Mouse (Mus musculus): ENCODE measurements around the gene Osbpl2. TPM values are rescaled to one million over a fixed set of nuclear protein-coding genes. Genes with fewer than 3 reads are reported as not detected.
A peak's percentile ranks its signal among the peaks of the same experiment; 100 is the strongest.

Gene Osbpl2
- total RNA-seq, 2 experiments from 2014 or later, result 16.3 to 18.6 TPM

GRCm38 (mm10) chr2:180133911-180134310, 14.8 kb downstream of the Osbpl2 start:
- no peak for TF ChIP-seq CTCF (IDR thresholded peaks at IDR 0.05)
- no peak for DNase-seq
- H3K27ac ChIP-seq, result no peak overlapping the region
- no peak overlapping the region for H3K4me3 ChIP-seq
- intact Hi-C loops (cut with DNase I), result no loop called here

- TF ChIP-seq CTCF (IDR thresholded peaks at IDR 0.05), result no peak
- Histone ChIP-seq H3K4me3 (no peak overlapping the region), H3K27ac (no peak overlapping the region)
- intact Hi-C loops (cut with DNase I), result no loop called here
- no peak for DNase-seq
Observed at GRCm38 (mm10) chr2:180135414-180135813, 16.3 kb downstream of the Osbpl2 start.

GRCm38 (mm10) chr2:180146091-180146490, 27.0 kb downstream of the Osbpl2 start:
- Histone ChIP-seq H3K27ac (no peak overlapping the region), H3K4me3 (no peak overlapping the region)
- TF ChIP-seq CTCF (IDR thresholded peaks at IDR 0.05), result no peak
- intact Hi-C loops (cut with DNase I), result no loop called here
- DNase-seq, result no peak

GRCm38 (mm10) chr2:180147379-180147778, 28.3 kb downstream of the Osbpl2 start:
- no peak for DNase-seq
- Histone ChIP-seq H3K27ac (no peak overlapping the region), H3K4me3 (no peak overlapping the region)
- TF ChIP-seq CTCF (IDR thresholded peaks at IDR 0.05), result no peak
- intact Hi-C loops (cut with DNase I), result no loop called here

- Histone ChIP-seq H3K4me3 (no peak overlapping the region), H3K27ac (no peak overlapping the region)
- TF ChIP-seq CTCF (IDR thresholded peaks at IDR 0.05), result no peak
- DNase-seq, result no peak
- intact Hi-C loops (cut with DNase I), result no loop called here
Observed at GRCm38 (mm10) chr2:180148551-180148950, 29.4 kb downstream of the Osbpl2 start.

- H3K4me3 ChIP-seq, result no peak overlapping the region
- H3K27ac ChIP-seq, result no peak overlapping the region
- DNase-seq, result no peak
- intact Hi-C loops (cut with DNase I), result no loop called here
- TF ChIP-seq CTCF (IDR thresholded peaks at IDR 0.05), result no peak
Observed at GRCm38 (mm10) chr2:180154796-180155195, 35.7 kb downstream of the Osbpl2 start.

- no peak for TF ChIP-seq CTCF (IDR thresholded peaks at IDR 0.05)
- no peak overlapping the region for H3K4me3 ChIP-seq
- DNase-seq, result no peak
- H3K27ac ChIP-seq, result no peak overlapping the region
- intact Hi-C loops (cut with DNase I), result no loop called here
Observed at GRCm38 (mm10) chr2:180158627-180159026, 39.5 kb downstream of the Osbpl2 start.

- no peak overlapping the region for H3K4me3 ChIP-seq
- intact Hi-C loops (cut with DNase I), result no loop called here
- no peak for TF ChIP-seq CTCF (IDR thresholded peaks at IDR 0.05)
- DNase-seq, result no peak
- no peak overlapping the region; the same call in 1 of the 2 replicates for H3K27ac ChIP-seq
Observed at GRCm38 (mm10) chr2:180165855-180166254, 46.7 kb downstream of the Osbpl2 start.

GRCm38 (mm10) chr2:180166869-180167268, 47.8 kb downstream of the Osbpl2 start:
- H3K4me3 ChIP-seq, result no peak overlapping the region
- H3K27ac ChIP-seq, result no peak overlapping the region
- no peak for DNase-seq
- intact Hi-C loops (cut with DNase I), result no loop called here
- no peak for TF ChIP-seq CTCF (IDR thresholded peaks at IDR 0.05)

- Histone ChIP-seq H3K27ac (peak overlapping the region; percentile 83), H3K4me3 (peak overlapping the region; percentile 89; the same call in 1 of the 2 replicates)
- no peak for DNase-seq
- intact Hi-C loops (cut with DNase I), result no loop called here
- no peak for TF ChIP-seq CTCF (IDR thresholded peaks at IDR 0.05)
Observed at GRCm38 (mm10) chr2:180170151-180170805, 51.2 kb downstream of the Osbpl2 start.

- TF ChIP-seq CTCF (IDR thresholded peaks at IDR 0.05), result no peak; the same call in 1 of the 2 replicates
- peak within 1 kb of the TSS; percentile 89 for H3K4me3 ChIP-seq
- intact Hi-C loops (cut with DNase I), result loop anchor here (1.0 kb wide), 1 partner anchor 80 kb away; no protein-coding TSS in a partner anchor
- peak within 1 kb of the TSS; percentile 98 for H3K27ac ChIP-seq
- DNase-seq, result peak; percentile 98
Observed at GRCm38 (mm10) chr2:180170806-180171521, 51.9 kb downstream of the Osbpl2 start, which contains the start of gene Adrm1. Gene Adrm1, plus strand, starts transcription at chr2:180171485.

- no peak for DNase-seq
- Histone ChIP-seq H3K27ac (peak overlapping the region; percentile 98), H3K4me3 (peak overlapping the region; percentile 89)
- no peak for TF ChIP-seq CTCF (IDR thresholded peaks at IDR 0.05)
- intact Hi-C loops (cut with DNase I), result loop anchor here (1.0 kb wide), 1 partner anchor 80 kb away; no protein-coding TSS in a partner anchor
Observed at GRCm38 (mm10) chr2:180171522-180172070, 52.5 kb downstream of the Osbpl2 start.

GRCm38 (mm10) chr2:180172152-180172551, 53.0 kb downstream of the Osbpl2 start:
- intact Hi-C loops (cut with DNase I), result no loop called here
- Histone ChIP-seq H3K27ac (peak overlapping the region; percentile 98), H3K4me3 (peak overlapping the region; percentile 89)
- DNase-seq, result peak; percentile 17
- TF ChIP-seq CTCF (IDR thresholded peaks at IDR 0.05), result no peak
